13 mouse cellular contexts compared by ENCODE assay signal in genomic region chr13:45466031-45466519, GRCm38 (mm10). TPM values are rescaled to one million over a fixed set of nuclear protein-coding genes. Genes with fewer than 3 reads are reported as not detected.
A peak's percentile ranks its signal among the peaks of the same experiment; 100 is the strongest.
DNase-seq lines count a peak whose midpoint lies in the region; ATAC-seq and TF ChIP-seq lines count a peak whose summit lies in the region.
"Had no signal": no experiment of that assay in that cellular context is flagged by ENCODE, and none has a peak within 500 bp of the region (broad histone marks: within the 10 kb centered on the region; RNA-seq: fewer than 3 reads in every experiment).

No protein-coding gene starts in this region.

- H3K4me2 ChIP-seq in hindbrain, embryonic 15.5 days: peak overlapping the region; percentile 12; the same call in 1 of the 2 replicates
- no peak overlapping the region for H3K4me2 ChIP-seq in midbrain, postnatal 0 days (ENCODE audit: low read depth, low read length, poor library complexity, severe bottlenecking)
- H3K4me2 ChIP-seq in midbrain, embryonic 11.5 days: no peak overlapping the region
- H3K4me2 ChIP-seq in myocyte (ENCODE audit: low read depth): peak overlapping the region; percentile 26
- H3K4me2 ChIP-seq in liver, embryonic 12.5 days: no peak overlapping the region
- H3K4me2 ChIP-seq: midbrain, embryonic 12.5 days had no signal

- H3K36me3 ChIP-seq in hindbrain, embryonic 15.5 days: no peaks in the 10 kb centered on the region
- no peaks in the 10 kb centered on the region for H3K36me3 ChIP-seq in hindbrain, embryonic 10.5 days
- no peaks in the 10 kb centered on the region for H3K36me3 ChIP-seq in midbrain, postnatal 0 days (ENCODE audit: insufficient read depth, low read length)
- H3K36me3 ChIP-seq in midbrain, embryonic 11.5 days (ENCODE audit: control insufficient read depth, insufficient read depth, low read length): no peaks in the 10 kb centered on the region
- H3K36me3 ChIP-seq in myocyte (ENCODE audit: control insufficient read depth, insufficient read depth): no peaks in the 10 kb centered on the region
- H3K36me3 ChIP-seq in liver, embryonic 12.5 days: no peaks in the 10 kb centered on the region
- H3K36me3 ChIP-seq: midbrain, embryonic 12.5 days had no signal

- no peaks in the 10 kb centered on the region for H3K79me2 ChIP-seq in myocyte (ENCODE audit: control insufficient read depth, insufficient read depth)

- no peak overlapping the region for H3K27ac ChIP-seq in hindbrain, embryonic 15.5 days (replicated peaks)
- H3K27ac ChIP-seq in hindbrain, embryonic 10.5 days: no peak overlapping the region
- H3K27ac ChIP-seq in midbrain, postnatal 0 days (ENCODE audit: low read depth, low read length): no peak overlapping the region
- no peak overlapping the region for H3K27ac ChIP-seq in midbrain, embryonic 11.5 days (ENCODE audit: low read depth, low read length)
- no peak overlapping the region for H3K27ac ChIP-seq in liver, embryonic 12.5 days
- H3K27ac ChIP-seq: liver, embryonic 14.5 days; midbrain, embryonic 12.5 days had no signal

- H3ac ChIP-seq in myocyte (ENCODE audit: control insufficient read depth, insufficient read length): no peak overlapping the region

- DNase-seq in adrenal gland, postnatal 10 days: peak; percentile 38
- DNase-seq in adrenal gland, postnatal 36 days: no peak
- no peak for DNase-seq in hindbrain, embryonic 10.5 days (ENCODE audit: low spot score)
- peak; percentile 79 for DNase-seq in midbrain, postnatal 0 days (ENCODE audit: low spot score)
- DNase-seq in midbrain, embryonic 11.5 days (ENCODE audit: low spot score, missing footprints): no peak
- DNase-seq: layer of hippocampus, adult 9-11 months; lung, postnatal 36 days; right cerebral cortex, postnatal 14 days had no signal

- H3K27me3 ChIP-seq in hindbrain, embryonic 15.5 days: 0 out of 2 replicates have a peak, but pooled peaks cover 5% of the 10 kb centered on the region
- H3K27me3 ChIP-seq in hindbrain, embryonic 10.5 days (ENCODE audit: insufficient read depth, poor library complexity, severe bottlenecking): peaks cover 37% of the 10 kb centered on the region
- H3K27me3 ChIP-seq in midbrain, postnatal 0 days (ENCODE audit: insufficient read depth, low read length): 0 out of 2 replicates have a peak, but pooled peaks cover 5% of the 10 kb centered on the region
- no peaks in the 10 kb centered on the region for H3K27me3 ChIP-seq in midbrain, embryonic 11.5 days (ENCODE audit: control insufficient read depth, insufficient read depth, low read length)
- H3K27me3 ChIP-seq in myocyte (ENCODE audit: control insufficient read depth, insufficient read depth, insufficient read length): no peaks in the 10 kb centered on the region
- H3K27me3 ChIP-seq in liver, embryonic 12.5 days (replicated peaks): peaks cover 13% of the 10 kb centered on the region; the same call in 1 of the 2 replicates

- H3K9me3 ChIP-seq in hindbrain, embryonic 15.5 days: no peaks in the 10 kb centered on the region
- H3K9me3 ChIP-seq in hindbrain, embryonic 10.5 days: no peaks in the 10 kb centered on the region
- H3K9me3 ChIP-seq in midbrain, postnatal 0 days (ENCODE audit: low read length): no peaks in the 10 kb centered on the region
- H3K9me3 ChIP-seq in midbrain, embryonic 11.5 days (ENCODE audit: control insufficient read depth, low read length): no peaks in the 10 kb centered on the region
- no peaks in the 10 kb centered on the region for H3K9me3 ChIP-seq in liver, embryonic 12.5 days (replicated peaks)
- H3K9me3 ChIP-seq: midbrain, embryonic 12.5 days had no signal

- TF ChIP-seq CTCF in midbrain, postnatal 0 days (IDR thresholded peaks at IDR 0.05): no peak

- peak; percentile 67 for ATAC-seq in hindbrain, embryonic 15.5 days (ENCODE audit: low FRiP score, low read depth)
- no peak for ATAC-seq in midbrain, postnatal 0 days (ENCODE audit: low FRiP score)
- no peak for ATAC-seq in midbrain, embryonic 11.5 days (ENCODE audit: low FRiP score)
- no peak for ATAC-seq in liver, embryonic 12.5 days

- TF ChIP-seq POLR2A in myocyte (IDR thresholded peaks at IDR 0.05; ENCODE audit: insufficient read length, low read depth): no peak

- peaks cover 35% of the 10 kb centered on the region for H3K4me1 ChIP-seq in hindbrain, embryonic 15.5 days (replicated peaks)
- H3K4me1 ChIP-seq in hindbrain, embryonic 10.5 days (replicated peaks): peaks cover 35% of the 10 kb centered on the region
- H3K4me1 ChIP-seq in midbrain, postnatal 0 days (ENCODE audit: insufficient read depth, low read length): peaks cover 10% of the 10 kb centered on the region; the same call in 1 of the 2 replicates
- peaks cover 13% of the 10 kb centered on the region for H3K4me1 ChIP-seq in midbrain, embryonic 11.5 days (ENCODE audit: control insufficient read depth, insufficient read depth, low read length)
- H3K4me1 ChIP-seq in liver, embryonic 12.5 days: no peaks in the 10 kb centered on the region

- WGBS in hindbrain, embryonic 15.5 days: 49% methylated on average over 10 of the region's 10 CpGs
- 69% methylated on average over 10 of the region's 10 CpGs for WGBS in hindbrain, embryonic 10.5 days
- WGBS in midbrain, postnatal 0 days: 61% methylated on average over 10 of the region's 10 CpGs
- 77% methylated on average over 10 of the region's 10 CpGs for WGBS in midbrain, embryonic 11.5 days
- 59% methylated on average over 10 of the region's 10 CpGs for WGBS in liver, embryonic 12.5 days (ENCODE audit: insufficient replicate concordance)

- no peak overlapping the region for H3K9ac ChIP-seq in hindbrain, embryonic 15.5 days
- H3K9ac ChIP-seq in midbrain, postnatal 0 days (replicated peaks; ENCODE audit: low read length, poor library complexity, severe bottlenecking): no peak overlapping the region
- no peak overlapping the region for H3K9ac ChIP-seq in midbrain, embryonic 11.5 days (ENCODE audit: low read length)
- H3K9ac ChIP-seq in liver, embryonic 12.5 days: no peak overlapping the region
- H3K9ac ChIP-seq: liver, embryonic 14.5 days; midbrain, embryonic 12.5 days had no signal

- no peak overlapping the region for H3K4me3 ChIP-seq in hindbrain, embryonic 15.5 days
- no peak overlapping the region for H3K4me3 ChIP-seq in hindbrain, embryonic 10.5 days
- no peak overlapping the region for H3K4me3 ChIP-seq in midbrain, postnatal 0 days (ENCODE audit: low read depth, low read length)
- H3K4me3 ChIP-seq in midbrain, embryonic 11.5 days (ENCODE audit: low read depth, low read length): no peak overlapping the region
- no peak overlapping the region for H3K4me3 ChIP-seq in myocyte
- no peak overlapping the region for H3K4me3 ChIP-seq in liver, embryonic 12.5 days
- H3K4me3 ChIP-seq: midbrain, embryonic 12.5 days had no signal

TF ChIP-seq in myocyte, 11 proteins besides CTCF, POLR2A, EP300 and RAD21:
- no peak for TF ChIP-seq TCF12 (IDR thresholded peaks at IDR 0.05; ENCODE audit: insufficient read depth, poor library complexity, severe bottlenecking)
- no peak for TF ChIP-seq USF1 (IDR thresholded peaks at IDR 0.05; ENCODE audit: low read depth)
- no peak for TF ChIP-seq SRF (IDR thresholded peaks at IDR 0.05; ENCODE audit: control insufficient read depth, insufficient read length, low read depth)
- TF ChIP-seq MYOD1 (IDR thresholded peaks at IDR 0.05; ENCODE audit: control insufficient read depth in 1 of 3, insufficient read length in 2 of 3, low read depth in 2 of 3): no peak
- no peak for TF ChIP-seq E2F4 (IDR thresholded peaks at IDR 0.05; ENCODE audit: insufficient read depth)
- no peak for TF ChIP-seq POLR2AphosphoS2 (IDR thresholded peaks at IDR 0.05; ENCODE audit: insufficient read length, low read depth)
- TF ChIP-seq CEBPB (IDR thresholded peaks at IDR 0.05; ENCODE audit: insufficient read depth, poor library complexity, severe bottlenecking): no peak
- TF ChIP-seq MYOG (IDR thresholded peaks at IDR 0.05; ENCODE audit: control insufficient read depth in 1 of 3, insufficient read depth in 1 of 3, insufficient read length in 2 of 3, low read depth in 2 of 3): no peak
- TF ChIP-seq MAX (IDR thresholded peaks at IDR 0.05; ENCODE audit: low read depth): no peak
- TF ChIP-seq TCF3 (IDR thresholded peaks at IDR 0.05; ENCODE audit: insufficient read length, low read depth): no peak
- no peak for TF ChIP-seq REST (IDR thresholded peaks at IDR 0.05; ENCODE audit: insufficient read depth, insufficient read length)

RNA-seq across cellular contexts. Expression of gene Gmpr, which starts 41.2 kb away (rescaled TPM):
- total RNA-seq in adrenal gland, postnatal 10 days (2021): 100 to 1,000 TPM; 118 to 230 TPM
- 10 to 100 TPM; 16.9 to 34.3 TPM for total RNA-seq in adrenal gland, postnatal 36 days (2021)
- 35.5 and 36.0 TPM in 2 replicates for polyA plus RNA-seq in hindbrain, embryonic 15.5 days (2015; fragmentation: Nextera tagmentation; extraction: Ambion mirVana)
- polyA plus RNA-seq in hindbrain, embryonic 10.5 days (2016; fragmentation: Nextera tagmentation; extraction: Ambion mirVana): 38.3 and 44.1 TPM in 2 replicates
- total RNA-seq in midbrain, postnatal 0 days (2014; rRNA removed): 23.3 and 29.2 TPM in 2 replicates
- 36.7 and 39.5 TPM in 2 replicates for polyA plus RNA-seq in midbrain, postnatal 0 days (2015; fragmentation: Nextera tagmentation; extraction: Ambion mirVana)
- polyA plus RNA-seq in midbrain, embryonic 11.5 days (2014; fragmentation: Nextera tagmentation; extraction: Ambion mirVana): 19.5 and 20.5 TPM in 2 replicates
- 41.6 TPM for polyA plus RNA-seq in myocyte (2012; fragmentation: generic; extraction: Trizol)
- 364 and 366 TPM in 2 replicates for polyA plus RNA-seq in liver, embryonic 12.5 days (2016; fragmentation: Nextera tagmentation; extraction: Ambion mirVana)

Comparison
In these comparisons a context has a peak if more than half of its experiments do, and no peak if none do; other contexts are left out.
1. DNase-seq: peak in adrenal gland, postnatal 10 days (single experiment) and midbrain, postnatal 0 days (single experiment); none in adrenal gland, postnatal 36 days (0 of 2), hindbrain, embryonic 10.5 days (single experiment) and midbrain, embryonic 11.5 days (single experiment).
2. H3K4me2 ChIP-seq: peak in hindbrain, embryonic 15.5 days (single experiment) and myocyte (single experiment); none in midbrain, postnatal 0 days (single experiment), midbrain, embryonic 11.5 days (single experiment) and liver, embryonic 12.5 days (single experiment).